In the genomic region with DNA sequence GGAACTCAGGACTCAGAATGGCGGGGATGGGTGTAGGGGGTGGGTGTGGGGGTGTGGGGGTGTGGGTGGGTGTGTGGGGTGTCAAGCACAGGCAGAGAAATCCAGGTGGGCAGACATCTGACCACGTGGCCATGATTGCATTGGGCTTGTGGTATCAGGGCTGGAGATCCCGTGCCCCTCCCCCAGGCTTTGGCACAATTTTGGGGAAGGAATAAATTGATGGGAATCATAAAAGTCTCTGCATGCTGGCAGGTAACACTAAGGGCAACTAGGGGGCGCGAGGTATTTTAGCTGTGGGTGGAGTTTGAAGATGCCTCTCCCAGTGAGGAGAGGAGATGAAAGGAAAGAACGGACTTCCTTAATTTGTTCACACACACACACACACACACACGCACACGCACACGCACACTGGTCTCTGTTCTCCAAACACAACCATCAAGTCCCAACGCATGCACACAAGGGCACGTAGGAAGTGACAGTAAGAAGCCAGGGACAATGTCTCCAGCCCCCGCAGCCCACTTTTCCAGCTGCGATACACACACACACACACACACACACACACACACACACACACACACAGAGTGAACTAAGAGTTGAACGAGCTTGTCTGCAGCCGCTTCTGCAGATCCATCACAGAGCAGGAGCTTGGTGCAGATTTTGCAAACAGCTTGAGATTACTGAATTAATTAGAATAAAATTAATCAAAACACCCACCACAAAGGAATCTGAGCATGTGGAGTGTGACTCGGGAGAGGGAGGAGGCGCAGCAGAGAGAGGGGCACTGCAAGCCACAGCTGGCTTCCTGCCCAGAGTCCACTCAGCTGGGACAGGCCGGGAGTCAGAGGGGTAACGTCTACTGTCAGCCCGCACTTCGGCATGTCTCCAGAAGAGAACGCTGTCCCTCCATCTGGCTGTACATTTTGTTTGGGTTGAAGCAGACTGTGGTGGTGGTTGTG, we compare ENCODE assay signal across 8 mouse cellular contexts. TPM values are rescaled to one million over a fixed set of nuclear protein-coding genes. Genes with fewer than 3 reads are reported as not detected.
DNase-seq lines count a peak whose midpoint lies in the region; ATAC-seq lines count a peak whose summit lies in the region.

No protein-coding gene starts in this region.

- no peaks in the 10 kb centered on the region for H3K36me3 ChIP-seq in heart, embryonic 15.5 days
- no peaks in the 10 kb centered on the region for H3K36me3 ChIP-seq in forebrain, embryonic 11.5 days (ENCODE audit: control insufficient read depth, insufficient read depth, low read length)
- no peaks in the 10 kb centered on the region for H3K36me3 ChIP-seq in intestine, embryonic 14.5 days (ENCODE audit: control insufficient read depth, insufficient read depth, low read length)
- H3K36me3 ChIP-seq in midbrain, embryonic 15.5 days (replicated peaks) = no peaks in the 10 kb centered on the region

- no peaks in the 10 kb centered on the region for H3K27me3 ChIP-seq in heart, embryonic 15.5 days
- H3K27me3 ChIP-seq in forebrain, embryonic 11.5 days (ENCODE audit: control insufficient read depth, insufficient read depth, low read length) = no peaks in the 10 kb centered on the region
- no peaks in the 10 kb centered on the region for H3K27me3 ChIP-seq in intestine, embryonic 14.5 days (replicated peaks; ENCODE audit: control insufficient read depth, insufficient read depth, low read length)
- no peaks in the 10 kb centered on the region for H3K27me3 ChIP-seq in midbrain, embryonic 15.5 days (replicated peaks)

- peak overlapping the region; percentile 69 for H3K27ac ChIP-seq in heart, embryonic 15.5 days
- 0 out of 2 replicates have a peak overlapping the region, but pooled peaks have one; percentile 20 for H3K27ac ChIP-seq in forebrain, embryonic 11.5 days (ENCODE audit: low read depth, low read length)
- no peak overlapping the region for H3K27ac ChIP-seq in intestine, embryonic 14.5 days (ENCODE audit: low read depth)
- H3K27ac ChIP-seq in midbrain, embryonic 15.5 days = peak overlapping the region; percentile 77

- ATAC-seq in heart, embryonic 15.5 days (replicated peaks; ENCODE audit: insufficient number of reproducible peaks, insufficient read depth, low FRiP score, low read depth) = peak; percentile 86
- 0 out of 2 replicates have a peak, but pooled peaks have one; percentile 44 for ATAC-seq in forebrain, embryonic 11.5 days (replicated peaks; ENCODE audit: low FRiP score)
- ATAC-seq in intestine, embryonic 14.5 days (replicated peaks; ENCODE audit: low FRiP score, low TSS enrichment, low read depth) = no peak
- peak; percentile 60; the same call in 1 of the 2 replicates for ATAC-seq in midbrain, embryonic 15.5 days (replicated peaks)
- ATAC-seq in activated CD4-positive, CD25-positive, alpha-beta regulatory T cell, adult 4 months = no peak

- peak overlapping the region; percentile 44 for H3K4me2 ChIP-seq in heart, embryonic 15.5 days
- no peak overlapping the region for H3K4me2 ChIP-seq in forebrain, embryonic 11.5 days (ENCODE audit: low read depth, low read length, severe bottlenecking)
- peak overlapping the region; percentile 36 for H3K4me2 ChIP-seq in intestine, embryonic 14.5 days (ENCODE audit: low read length)
- H3K4me2 ChIP-seq in midbrain, embryonic 15.5 days = peak overlapping the region; percentile 4; the same call in 1 of the 2 replicates

- H3K9ac ChIP-seq in heart, embryonic 15.5 days = no peak overlapping the region
- no peak overlapping the region for H3K9ac ChIP-seq in forebrain, embryonic 11.5 days (ENCODE audit: low read length)
- H3K9ac ChIP-seq in intestine, embryonic 14.5 days (ENCODE audit: low read length) = 0 out of 2 replicates have a peak overlapping the region, but pooled peaks have one; percentile 7
- no peak overlapping the region for H3K9ac ChIP-seq in midbrain, embryonic 15.5 days

- H3K9me3 ChIP-seq in heart, embryonic 15.5 days (replicated peaks) = no peaks in the 10 kb centered on the region
- no peaks in the 10 kb centered on the region for H3K9me3 ChIP-seq in forebrain, embryonic 11.5 days (ENCODE audit: control insufficient read depth, low read length)
- H3K9me3 ChIP-seq in intestine, embryonic 14.5 days (ENCODE audit: control insufficient read depth, low read length) = no peaks in the 10 kb centered on the region
- no peaks in the 10 kb centered on the region for H3K9me3 ChIP-seq in midbrain, embryonic 15.5 days

- no peak overlapping the region for H3K4me3 ChIP-seq in heart, embryonic 15.5 days
- no peak overlapping the region for H3K4me3 ChIP-seq in forebrain, embryonic 11.5 days (ENCODE audit: low read depth, low read length)
- no peak overlapping the region for H3K4me3 ChIP-seq in intestine, embryonic 14.5 days (ENCODE audit: low read depth, low read length)
- H3K4me3 ChIP-seq in midbrain, embryonic 15.5 days = no peak overlapping the region

- peaks cover 36% of the 10 kb centered on the region for H3K4me1 ChIP-seq in heart, embryonic 15.5 days (replicated peaks)
- H3K4me1 ChIP-seq in forebrain, embryonic 11.5 days (replicated peaks; ENCODE audit: control insufficient read depth, insufficient read depth, low read length) = peaks cover 12% of the 10 kb centered on the region; the same call in 1 of the 2 replicates
- H3K4me1 ChIP-seq in intestine, embryonic 14.5 days (replicated peaks; ENCODE audit: control insufficient read depth, insufficient read depth, low read length) = peaks cover 9% of the 10 kb centered on the region; the same call in 1 of the 2 replicates
- H3K4me1 ChIP-seq in midbrain, embryonic 15.5 days = peaks cover 36% of the 10 kb centered on the region

- no peak for DNase-seq in heart, adult 8-10 months (ENCODE audit: low spot score)
- DNase-seq in forebrain, embryonic 11.5 days (ENCODE audit: low spot score) = peak; percentile 63
- peak; percentile 77 for DNase-seq in intestine, embryonic 14.5 days (ENCODE audit: low spot score)
- peak; percentile 34 for DNase-seq in left cerebral cortex, adult 11 months (ENCODE audit: low spot score)
- DNase-seq in spleen, adult 12 weeks (ENCODE audit: low spot score) = no peak

- 28% methylated on average over 22 of the region's 22 CpGs for WGBS in heart, embryonic 15.5 days
- WGBS in forebrain, embryonic 11.5 days = 69% methylated on average over 22 of the region's 22 CpGs
- WGBS in intestine, embryonic 14.5 days = 36% methylated on average over 22 of the region's 22 CpGs
- WGBS in midbrain, embryonic 15.5 days = 29% methylated on average over 22 of the region's 22 CpGs

RNA-seq across cellular contexts. Expression of gene Ccdc167, which starts 21.3 kb away (rescaled TPM):
- polyA plus RNA-seq in heart, embryonic 15.5 days (2015; fragmentation: Nextera tagmentation; extraction: Ambion mirVana) = 10.3 and 12.5 TPM in 2 replicates
- total RNA-seq in heart, adult 8-10 months (2022) = 10 to 100 TPM; 12.4 to 14.9 (median 14.1) TPM
- 13.7 and 17.0 TPM in 2 replicates for polyA plus RNA-seq in forebrain, embryonic 11.5 days (2014; fragmentation: Nextera tagmentation; extraction: Ambion mirVana)
- 16.3 and 16.4 TPM in 2 replicates for polyA plus RNA-seq in intestine, embryonic 14.5 days (2014; fragmentation: Nextera tagmentation; extraction: Ambion mirVana)
- polyA plus RNA-seq in midbrain, embryonic 15.5 days (2015; fragmentation: Nextera tagmentation; extraction: Ambion mirVana) = 9.3 and 10.4 TPM in 2 replicates
- 1 to 10 TPM; 7.1 to 9.3 TPM for polyA plus RNA-seq in activated CD4-positive, CD25-positive, alpha-beta regulatory T cell, adult 4 months (2017; shearing (Covaris generic))

Comparison
In these comparisons a context has a peak if more than half of its experiments do, and no peak if none do; other contexts are left out.
1. ATAC-seq: peak in heart, embryonic 15.5 days (single experiment), forebrain, embryonic 11.5 days (single experiment) and midbrain, embryonic 15.5 days (single experiment); none in intestine, embryonic 14.5 days (single experiment) and activated CD4-positive, CD25-positive, alpha-beta regulatory T cell, adult 4 months (single experiment).
2. DNase-seq: peak in forebrain, embryonic 11.5 days (single experiment), intestine, embryonic 14.5 days (single experiment) and left cerebral cortex, adult 11 months (single experiment); none in heart, adult 8-10 months (single experiment) and spleen, adult 12 weeks (single experiment).